Mouse (Mus musculus) midbrain, embryonic 13.5 days (tissue): ENCODE results near the gene Zfp217. TPM values are rescaled to one million over a fixed set of nuclear protein-coding genes. Genes with fewer than 3 reads are reported as not detected.
A peak's percentile ranks its signal among the peaks of the same experiment; 100 is the strongest.

Source experiments
- ATAC-seq: fragments of 200-750 bp; cut with Nextera tagmentation; 2 replicates; pipeline ENCODE4 v1.8.0; 2017; ENCODE audit warnings: mild to moderate bottlenecking, moderate TSS enrichment, moderate library complexity
- H3K27ac ChIP-seq: fragments of 300-500 bp; sonication (generic); 2 replicates; pipeline ENCODE4 v1.5.1; 2015; ENCODE audit warnings: inconsistent platforms, mild to moderate bottlenecking, moderate library complexity
- H3K27me3 ChIP-seq: fragments of 300-500 bp; sonication (generic); 2 replicates; pipeline ENCODE4 v1.6.1; 2015; ENCODE audit warnings: mild to moderate bottlenecking, inconsistent platforms
- H3K36me3 ChIP-seq: fragments of 300-500 bp; sonication (generic); 2 replicates; pipeline ENCODE4 v1.6.1; 2015; ENCODE audit warnings: mild to moderate bottlenecking, inconsistent platforms
- H3K4me1 ChIP-seq: fragments of 300-500 bp; sonication (generic); replicated peaks from 2 replicates; pipeline ENCODE4 v1.6.1; 2015; ENCODE audit warnings: inconsistent platforms
- H3K4me2 ChIP-seq: fragments of 300-500 bp; sonication (generic); replicated peaks from 2 replicates; pipeline ENCODE4 v1.6.1; 2015; ENCODE audit warnings: moderate library complexity, mild to moderate bottlenecking, inconsistent platforms
- H3K4me3 ChIP-seq: fragments of 300-500 bp; sonication (generic); replicated peaks from 2 replicates; pipeline ENCODE4 v1.5.1; 2015; ENCODE audit warnings: mild to moderate bottlenecking, inconsistent platforms
- H3K9ac ChIP-seq: fragments of 300-500 bp; sonication (generic); replicated peaks from 2 replicates; pipeline ENCODE4 v1.6.1; 2015; ENCODE audit warnings: mild to moderate bottlenecking, inconsistent platforms
- H3K9me3 ChIP-seq: fragments of 300-500 bp; sonication (generic); 2 replicates; pipeline ENCODE4 v1.6.1; 2016; ENCODE audit warnings: mild to moderate bottlenecking, inconsistent platforms
- WGBS: fragments of 180-500 bp; shearing (Covaris S2); methylation state at CpG from one replicate; pipeline ENCODE4 v1.1.7; 2015; 5-methylcytosine and 5-hydroxymethylcytosine counted together
- polyA plus RNA-seq: library from polyadenylated mRNA; unstranded; fragments of >200 nt; fragmentation: Nextera tagmentation; extraction: Ambion mirVana; gene quantifications from 2 replicates; pipeline ENCODE4 v1.2.1, GENCODE M21; 2015

Gene Zfp217
- polyA plus RNA-seq, 1 experiment from 2014 or later, result 1.8 TPM

DNA sequence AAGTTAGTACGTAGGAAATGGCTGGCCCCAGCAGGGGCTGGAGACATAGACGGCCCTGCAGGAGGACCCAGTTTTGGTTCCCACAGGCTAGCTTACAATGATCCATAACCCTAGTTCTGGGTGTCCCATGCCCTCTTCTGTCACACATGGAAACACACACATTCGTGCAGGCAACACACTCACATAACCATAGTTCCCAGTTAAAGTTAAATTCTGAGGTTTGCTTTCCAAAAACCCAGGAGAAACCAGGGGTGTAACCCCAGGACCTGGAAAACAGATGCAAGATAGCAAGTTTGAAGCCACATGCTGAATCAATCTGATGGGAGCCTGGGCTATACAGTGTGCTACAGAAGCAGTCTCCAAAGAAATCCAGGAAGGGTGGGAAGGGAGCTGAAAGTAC is 40.1 kb downstream of the Zfp217 start:
- Histone ChIP-seq H3K4me1 (peaks cover 15% of the 10 kb centered on the region), H3K9me3 (no peaks in the 10 kb centered on the region), H3K27me3 (no peaks in the 10 kb centered on the region), H3K9ac (no peak overlapping the region), H3K4me3 (no peak overlapping the region), H3K27ac (no peak overlapping the region), H3K4me2 (no peak overlapping the region), H3K36me3 (peaks cover 28% of the 10 kb centered on the region)
- no peak for ATAC-seq
- 90% methylated on average over 3 of the region's 3 CpGs for WGBS

DNA sequence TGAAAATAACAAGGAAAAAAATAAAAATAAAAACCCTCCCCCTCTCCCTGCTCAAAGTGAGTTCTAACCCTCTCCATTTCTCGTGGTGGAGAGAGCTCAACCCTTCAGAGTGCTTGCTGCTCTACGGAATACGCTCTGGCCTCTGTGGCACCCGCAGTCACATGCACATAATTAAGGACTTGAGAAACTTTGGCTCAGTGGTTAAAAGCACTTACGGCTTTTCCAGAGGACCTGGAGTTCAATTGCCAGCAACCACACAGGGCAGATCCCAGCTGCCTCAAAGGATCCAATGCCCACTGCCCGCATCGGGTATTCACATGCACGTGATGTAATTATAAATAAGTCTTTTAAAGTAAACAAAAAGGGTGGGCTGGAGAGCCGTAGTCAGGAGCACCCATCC is 41.9 kb downstream of the Zfp217 start:
- Histone ChIP-seq H3K4me2 (no peak overlapping the region), H3K9ac (no peak overlapping the region), H3K27me3 (no peaks in the 10 kb centered on the region), H3K36me3 (peaks cover 13% of the 10 kb centered on the region), H3K9me3 (no peaks in the 10 kb centered on the region), H3K4me1 (peaks cover 13% of the 10 kb centered on the region; the same call in 1 of the 2 replicates), H3K4me3 (no peak overlapping the region), H3K27ac (no peak overlapping the region)
- WGBS, result 91% methylated on average over 9 of the region's 9 CpGs
- ATAC-seq, result no peak

DNA sequence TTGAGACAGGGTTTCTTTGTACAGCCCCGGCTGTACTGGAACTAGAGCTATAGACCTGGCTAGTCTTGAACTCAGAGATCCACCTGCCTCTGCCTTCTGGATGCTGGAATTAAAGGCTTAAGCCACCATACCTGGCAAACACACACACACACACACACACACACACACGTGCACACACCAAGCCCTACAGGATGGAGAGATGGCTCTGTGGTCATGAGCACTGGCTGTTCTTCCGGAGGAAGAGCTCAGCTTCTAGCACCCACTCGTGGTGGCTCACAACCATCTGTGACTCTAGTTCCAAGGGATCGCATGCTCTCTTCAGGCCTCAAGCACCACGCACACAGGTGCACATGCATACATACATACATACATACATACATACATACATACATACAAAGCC is 43.5 kb downstream of the Zfp217 start:
- Histone ChIP-seq H3K9ac (no peak overlapping the region), H3K27ac (no peak overlapping the region), H3K4me2 (no peak overlapping the region), H3K36me3 (0 out of 2 replicates have a peak, but pooled peaks cover 5% of the 10 kb centered on the region), H3K4me1 (0 out of 2 replicates have a peak, but pooled peaks cover 4% of the 10 kb centered on the region), H3K9me3 (no peaks in the 10 kb centered on the region), H3K27me3 (no peaks in the 10 kb centered on the region), H3K4me3 (no peak overlapping the region)
- no peak; the same call in 1 of the 2 replicates for ATAC-seq
- 90% methylated on average over 6 of the region's 6 CpGs for WGBS

DNA sequence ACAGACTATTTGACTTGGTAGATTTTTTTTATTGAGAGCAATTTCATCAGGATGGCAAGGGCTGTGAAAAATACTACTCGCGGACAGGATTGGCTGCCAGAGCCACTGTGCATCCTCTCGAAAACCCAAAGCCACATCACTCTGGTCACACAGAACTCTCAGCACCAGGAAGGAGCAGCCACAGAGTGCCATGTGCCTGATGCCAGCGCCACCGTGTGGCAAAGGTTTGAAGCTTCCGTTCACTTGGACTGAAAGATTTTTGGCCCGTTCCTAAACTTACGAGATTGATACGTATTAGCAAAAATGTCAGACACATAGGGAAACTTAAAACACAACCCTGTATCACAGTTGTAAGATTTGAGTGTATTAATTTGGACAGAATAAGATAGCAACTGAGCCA is 44.1 kb downstream of the Zfp217 start:
- Histone ChIP-seq H3K27me3 (no peaks in the 10 kb centered on the region), H3K4me1 (no peaks in the 10 kb centered on the region), H3K9ac (no peak overlapping the region), H3K4me2 (no peak overlapping the region), H3K27ac (no peak overlapping the region), H3K36me3 (0 out of 2 replicates have a peak, but pooled peaks cover 5% of the 10 kb centered on the region), H3K4me3 (no peak overlapping the region), H3K9me3 (no peaks in the 10 kb centered on the region)
- WGBS, result 53% methylated on average over 9 of the region's 9 CpGs
- ATAC-seq, result no peak

DNA sequence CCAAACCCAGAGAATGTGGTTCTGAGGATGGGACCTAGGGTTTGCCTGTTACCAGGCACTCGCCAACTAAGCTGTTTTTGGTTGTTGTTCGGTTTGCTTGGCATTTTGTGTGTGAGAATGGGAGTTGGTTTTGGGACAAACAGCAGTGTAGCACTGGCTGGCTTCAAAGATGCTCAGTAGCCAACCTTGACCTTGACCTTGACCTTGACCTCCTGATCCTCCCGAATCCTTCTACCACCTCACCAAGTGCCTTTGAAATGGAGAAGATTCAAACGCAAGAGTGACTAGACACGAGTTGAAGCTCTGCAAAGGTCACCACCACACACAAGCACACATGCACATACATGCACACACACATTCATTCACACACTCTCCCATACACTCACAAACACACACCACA is 44.6 kb downstream of the Zfp217 start:
- Histone ChIP-seq H3K9ac (no peak overlapping the region), H3K9me3 (no peaks in the 10 kb centered on the region), H3K36me3 (0 out of 2 replicates have a peak, but pooled peaks cover 5% of the 10 kb centered on the region), H3K27ac (no peak overlapping the region), H3K4me3 (no peak overlapping the region), H3K4me1 (no peaks in the 10 kb centered on the region), H3K4me2 (no peak overlapping the region), H3K27me3 (no peaks in the 10 kb centered on the region)
- no peak for ATAC-seq
- 81% methylated on average over 5 of the region's 5 CpGs for WGBS

DNA sequence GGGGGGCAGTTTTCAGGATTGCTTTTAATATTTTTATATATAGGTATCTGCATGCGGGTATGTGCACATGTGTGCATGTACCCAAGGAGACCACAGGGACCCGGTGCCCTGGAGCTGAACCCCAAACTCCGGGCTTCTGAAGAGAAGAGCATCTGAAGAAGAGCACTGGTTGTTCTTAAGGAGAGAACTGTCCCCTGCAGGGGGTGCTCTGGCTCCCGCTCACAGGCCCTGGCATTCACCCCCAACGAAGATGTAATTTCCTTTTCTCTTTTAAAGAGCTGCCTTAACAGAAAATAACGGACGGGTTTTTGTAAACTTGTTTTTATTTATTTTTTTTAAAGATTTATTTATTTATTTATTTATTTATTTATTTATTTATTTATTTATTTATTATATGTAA is 46.0 kb downstream of the Zfp217 start:
- H3K27ac ChIP-seq, result no peak overlapping the region

DNA sequence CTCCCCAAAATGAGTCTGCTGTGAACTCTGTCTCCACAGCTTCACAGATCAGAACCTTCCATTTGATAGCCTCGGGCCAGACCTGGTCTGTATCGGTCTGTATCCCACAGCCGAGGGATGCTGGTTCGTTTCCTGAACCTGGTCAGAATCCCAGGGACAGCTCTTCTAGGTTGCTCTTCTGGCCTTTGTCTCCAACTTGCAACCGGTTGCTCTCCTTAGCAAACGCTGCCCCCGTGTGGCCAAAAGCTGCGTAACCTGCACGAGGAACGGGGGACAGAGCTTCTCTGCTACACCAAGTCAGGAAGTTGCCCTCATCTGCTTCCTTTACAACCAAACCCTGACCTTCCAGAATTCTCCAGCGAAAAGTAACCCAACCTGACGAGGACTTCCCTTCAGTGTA is 46.8 kb downstream of the Zfp217 start:
- H3K27ac ChIP-seq, result no peak overlapping the region
- WGBS, result 5% methylated on average over 12 of the region's 12 CpGs
- no peaks in the 10 kb centered on the region for H3K27me3 ChIP-seq
- no peaks in the 10 kb centered on the region for H3K9me3 ChIP-seq
- no peaks in the 10 kb centered on the region for H3K4me1 ChIP-seq
- H3K4me3 ChIP-seq, result no peak overlapping the region
- peak; percentile 59 for ATAC-seq
- H3K36me3 ChIP-seq, result no peaks in the 10 kb centered on the region
- H3K4me2 ChIP-seq, result no peak overlapping the region
- no peak overlapping the region for H3K9ac ChIP-seq

More for the DNA sequence above, 46.0 kb downstream of the Zfp217 start:
- Histone ChIP-seq H3K9me3 (no peaks in the 10 kb centered on the region), H3K4me1 (no peaks in the 10 kb centered on the region), H3K27me3 (no peaks in the 10 kb centered on the region), H3K9ac (no peak overlapping the region), H3K4me3 (no peak overlapping the region), H3K4me2 (no peak overlapping the region), H3K36me3 (0 out of 2 replicates have a peak, but pooled peaks cover 1% of the 10 kb centered on the region)
- no peak for ATAC-seq
- WGBS, result 72% methylated on average over 7 of the region's 7 CpGs

DNA sequence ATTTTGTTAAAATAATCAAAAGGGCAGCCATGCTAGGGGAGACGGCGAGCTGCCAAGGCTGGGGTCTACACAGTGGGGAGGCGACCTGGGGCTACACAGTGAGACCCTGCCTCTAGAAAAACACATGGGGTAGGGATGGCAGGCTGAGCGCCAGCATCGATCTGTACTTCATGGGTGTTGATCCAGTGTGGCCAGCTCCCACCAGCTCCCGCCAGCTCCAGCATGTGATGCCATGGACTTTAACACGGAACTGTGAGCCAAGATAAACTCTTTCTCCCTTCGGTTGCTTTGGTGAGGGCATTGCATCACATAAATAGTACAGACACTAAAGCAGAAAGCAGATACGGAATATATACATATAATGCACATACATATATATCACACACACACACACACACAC is 53.0 kb downstream of the Zfp217 start:
- 91% methylated on average over 9 of the region's 9 CpGs for WGBS
- H3K27me3 ChIP-seq, result no peaks in the 10 kb centered on the region
- H3K9ac ChIP-seq, result no peak overlapping the region
- H3K9me3 ChIP-seq, result no peaks in the 10 kb centered on the region
- no peak overlapping the region for H3K4me2 ChIP-seq
- H3K27ac ChIP-seq, result no peak overlapping the region
- H3K4me1 ChIP-seq, result no peaks in the 10 kb centered on the region
- no peak overlapping the region for H3K4me3 ChIP-seq
- no peaks in the 10 kb centered on the region for H3K36me3 ChIP-seq
- ATAC-seq, result no peak

DNA sequence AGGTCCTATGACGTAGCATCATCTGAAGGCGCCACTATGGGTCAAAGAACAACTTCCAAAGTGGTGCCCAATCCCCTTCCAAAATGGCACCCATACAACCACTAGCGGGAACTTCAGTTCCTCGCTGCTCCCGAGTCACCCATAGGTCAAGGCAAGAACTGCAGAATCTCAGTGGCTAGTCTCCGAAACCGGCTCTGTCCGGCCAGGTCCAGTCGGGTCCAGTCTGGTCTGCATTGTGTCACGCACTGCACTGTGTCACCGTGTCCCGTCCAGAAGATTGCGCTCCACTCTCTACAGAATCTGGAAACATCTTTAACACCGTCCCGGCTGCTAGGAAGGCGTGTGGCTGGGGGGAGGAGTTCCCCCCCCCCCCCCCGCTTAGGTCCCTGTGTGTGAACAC is 53.7 kb downstream of the Zfp217 start:
- 94% methylated on average over 17 of the region's 17 CpGs for WGBS
- Histone ChIP-seq H3K9me3 (no peaks in the 10 kb centered on the region), H3K4me3 (no peak overlapping the region), H3K27ac (no peak overlapping the region), H3K4me1 (no peaks in the 10 kb centered on the region), H3K36me3 (no peaks in the 10 kb centered on the region), H3K9ac (no peak overlapping the region), H3K4me2 (no peak overlapping the region), H3K27me3 (no peaks in the 10 kb centered on the region)
- no peak for ATAC-seq

DNA sequence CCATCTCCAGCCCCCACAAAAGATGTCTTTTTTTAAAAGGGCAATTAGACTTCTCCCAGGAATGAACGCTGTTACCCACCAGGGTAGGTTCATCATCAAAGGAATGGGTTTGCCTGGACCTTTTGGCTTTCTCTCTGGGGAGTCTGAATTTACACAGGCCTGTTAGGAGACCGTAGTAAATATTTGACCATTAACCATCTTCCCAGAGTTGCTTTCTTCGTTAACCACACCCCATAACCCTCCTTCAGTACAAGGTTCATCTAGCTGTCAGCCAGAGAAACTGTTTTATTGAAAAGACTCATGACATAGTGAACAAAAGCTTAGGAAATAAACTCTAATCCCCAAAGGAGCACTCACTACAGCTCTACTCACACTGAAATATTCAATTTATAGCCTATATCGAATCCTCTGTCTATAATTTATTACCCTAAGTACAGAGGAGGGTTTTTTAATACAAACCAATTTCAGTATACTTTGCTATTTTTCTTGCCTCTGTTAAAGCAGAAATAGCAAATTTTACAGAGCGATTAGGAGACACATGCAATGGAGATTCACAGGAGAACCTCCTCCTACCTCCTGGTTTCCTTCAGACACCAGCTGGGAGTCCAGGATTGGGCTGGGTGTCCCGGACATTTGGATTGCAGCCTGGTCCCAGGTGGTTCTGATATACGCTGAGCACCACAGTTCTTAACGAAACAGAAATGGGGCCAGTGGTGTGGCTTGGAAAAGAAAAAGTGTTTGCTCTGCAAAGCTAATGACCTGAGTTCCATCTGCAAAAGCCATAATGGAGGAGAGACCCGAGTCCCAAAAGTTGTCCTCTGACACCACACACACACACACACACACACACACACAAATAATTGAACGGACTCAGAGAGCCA is 56.1 kb downstream of the Zfp217 start:
- 74% methylated on average over 10 of the region's 10 CpGs for WGBS
- no peaks in the 10 kb centered on the region for H3K36me3 ChIP-seq
- H3K9ac ChIP-seq, result no peak overlapping the region

DNA sequence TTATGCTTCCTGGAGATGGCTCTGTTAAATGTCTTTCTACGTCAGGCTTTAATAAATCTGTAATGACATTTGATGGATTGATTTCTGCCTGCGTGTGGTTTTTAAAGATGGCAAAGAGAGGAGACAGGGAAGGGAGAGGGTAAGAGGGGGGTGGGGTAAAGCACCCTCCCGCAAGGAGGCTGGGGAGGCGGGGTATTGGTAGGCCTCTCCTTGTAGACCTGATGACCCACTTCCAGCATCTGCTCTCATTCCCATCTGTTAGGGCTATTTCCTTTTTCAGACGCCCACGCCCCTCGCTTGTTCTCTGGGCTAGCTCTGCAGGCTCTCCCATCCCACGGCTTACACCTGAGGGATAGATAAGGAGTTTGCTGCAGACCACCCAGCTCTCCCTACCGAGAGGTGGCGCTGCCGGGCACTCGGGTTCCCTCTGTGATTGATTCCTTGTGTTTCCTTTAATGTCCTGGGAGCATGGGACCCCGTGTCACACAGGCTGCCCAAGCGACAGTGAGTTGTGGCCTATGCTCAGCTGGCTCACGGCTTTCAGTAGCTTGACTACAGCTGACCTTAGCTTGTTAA is 69.4 kb downstream of the Zfp217 start:
- no peaks in the 10 kb centered on the region for H3K4me1 ChIP-seq
- H3K27me3 ChIP-seq, result no peaks in the 10 kb centered on the region
- H3K4me2 ChIP-seq, result no peak overlapping the region
- no peaks in the 10 kb centered on the region for H3K9me3 ChIP-seq
- H3K9ac ChIP-seq, result no peak overlapping the region
- no peak for ATAC-seq
- 59% methylated on average over 15 of the region's 15 CpGs for WGBS
- H3K4me3 ChIP-seq, result no peak overlapping the region
- no peak overlapping the region for H3K27ac ChIP-seq
- no peaks in the 10 kb centered on the region for H3K36me3 ChIP-seq

More for the DNA sequence above, 56.1 kb downstream of the Zfp217 start:
- H3K9me3 ChIP-seq, result no peaks in the 10 kb centered on the region
- no peaks in the 10 kb centered on the region for H3K4me1 ChIP-seq
- no peaks in the 10 kb centered on the region for H3K27me3 ChIP-seq
- H3K4me3 ChIP-seq, result no peak overlapping the region
- H3K27ac ChIP-seq, result no peak overlapping the region
- no peak for ATAC-seq
- H3K4me2 ChIP-seq, result no peak overlapping the region

DNA sequence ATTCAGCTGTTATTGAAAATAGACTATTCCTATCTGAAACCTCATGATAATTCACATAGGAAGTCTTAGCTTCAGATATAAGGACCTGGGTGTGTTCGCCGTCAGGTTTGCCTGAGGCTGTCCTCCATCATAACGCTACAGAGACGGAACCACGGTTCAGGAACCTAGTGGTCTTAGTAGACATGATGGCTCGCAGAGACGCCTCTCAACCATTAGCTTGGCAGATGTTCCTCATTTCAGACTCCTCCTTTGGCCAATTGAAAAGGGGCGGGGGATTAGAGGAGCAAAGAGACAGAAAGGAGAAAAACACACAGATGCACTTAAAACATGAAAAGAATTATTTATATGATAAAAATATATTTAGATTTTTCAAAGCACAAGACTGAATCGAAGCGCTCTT is 69.9 kb downstream of the Zfp217 start:
- H3K9me3 ChIP-seq, result no peaks in the 10 kb centered on the region
- H3K4me2 ChIP-seq, result no peak overlapping the region
- no peak overlapping the region for H3K4me3 ChIP-seq
- no peak for ATAC-seq
- no peaks in the 10 kb centered on the region for H3K36me3 ChIP-seq
- WGBS, result 93% methylated on average over 10 of the region's 10 CpGs
- no peak overlapping the region for H3K27ac ChIP-seq
- H3K27me3 ChIP-seq, result no peaks in the 10 kb centered on the region
- no peak overlapping the region for H3K9ac ChIP-seq
- H3K4me1 ChIP-seq, result peaks cover under 1% of the 10 kb centered on the region
